Mouse (Mus musculus) forebrain, embryonic 16.5 days (tissue): ENCODE results near the gene Dennd1a. TPM values are rescaled to one million over a fixed set of nuclear protein-coding genes. Genes with fewer than 3 reads are reported as not detected.
A peak's percentile ranks its signal among the peaks of the same experiment; 100 is the strongest.

Experiments used
- ATAC-seq: fragments of 200-750 bp; cut with Nextera tagmentation; 2 replicates; pipeline ENCODE4 v1.8.0; 2017; ENCODE audit warnings: mild to moderate bottlenecking, moderate library complexity
- H3K27ac ChIP-seq: fragments of 300-500 bp; sonication (generic); 2 replicates; pipeline ENCODE4 v1.5.1; 2014; ENCODE audit warnings: low read length, control low read depth
- H3K27me3 ChIP-seq: fragments of 300-500 bp; sonication (generic); replicated peaks from 2 replicates; pipeline ENCODE4 v1.6.1; 2014; ENCODE audit warnings: low read length; ENCODE audit not compliant: control insufficient read depth, insufficient read depth
- H3K36me3 ChIP-seq: fragments of 300-500 bp; sonication (generic); 2 replicates; pipeline ENCODE4 v1.6.1; 2014; ENCODE audit not compliant: control insufficient read depth, insufficient read depth
- H3K4me1 ChIP-seq: fragments of 300-500 bp; sonication (generic); replicated peaks from 2 replicates; pipeline ENCODE4 v1.6.1; 2014; ENCODE audit warnings: low read length; ENCODE audit not compliant: control insufficient read depth, insufficient read depth
- H3K4me2 ChIP-seq: fragments of 300-500 bp; sonication (generic); 2 replicates; pipeline ENCODE4 v1.6.1; 2014; ENCODE audit warnings: mild to moderate bottlenecking, low read length, control low read depth
- H3K4me3 ChIP-seq: fragments of 300-500 bp; sonication (generic); replicated peaks from 2 replicates; pipeline ENCODE4 v1.5.1; 2014; ENCODE audit warnings: mild to moderate bottlenecking, low read length, control low read depth
- H3K9ac ChIP-seq: fragments of 300-500 bp; sonication (generic); replicated peaks from 2 replicates; pipeline ENCODE4 v1.6.1; 2014; ENCODE audit warnings: low read depth, low read length, control low read depth
- H3K9me3 ChIP-seq: fragments of 300-500 bp; sonication (generic); 2 replicates; pipeline ENCODE4 v1.6.1; 2016; ENCODE audit warnings: low read length; ENCODE audit not compliant: control insufficient read depth
- WGBS: fragments of 180-500 bp; shearing (Covaris S2); extraction: QIAGEN DNeasy Blood & Tissue Kit; methylation state at CpG from one replicate; pipeline ENCODE4 v1.1.7; 2014; 5-methylcytosine and 5-hydroxymethylcytosine counted together
- polyA plus RNA-seq: library from polyadenylated mRNA; unstranded; fragments of >200 nt; fragmentation: Nextera tagmentation; extraction: Ambion mirVana; gene quantifications from 2 replicates; pipeline ENCODE4 v1.2.1, GENCODE M21; 2015

Dennd1a gene
- polyA plus RNA-seq, 1 experiment from 2014 or later: 19.5 TPM

DNA sequence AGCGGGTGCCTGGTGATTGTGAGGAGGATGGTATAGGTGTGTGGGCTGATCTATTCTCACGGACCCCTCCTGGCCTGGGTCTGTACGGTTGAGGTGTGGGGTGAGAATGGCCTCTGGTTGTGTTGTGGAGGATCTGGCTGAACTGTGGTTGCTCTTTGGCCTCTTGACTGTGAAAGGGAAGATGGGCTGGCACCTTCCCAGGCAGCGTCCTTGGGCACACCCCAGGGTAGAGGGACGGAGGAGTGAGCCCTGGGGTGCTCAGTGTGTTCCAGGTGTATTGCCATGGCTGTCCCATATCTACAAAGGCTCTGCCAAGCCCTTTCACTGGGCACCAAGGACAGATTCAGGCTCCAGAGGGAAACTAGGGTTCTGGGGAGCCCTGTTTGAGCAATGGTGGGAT lies 498.2 kb downstream of the Dennd1a start:
- 95% methylated on average over 5 of the region's 5 CpGs for WGBS

DNA sequence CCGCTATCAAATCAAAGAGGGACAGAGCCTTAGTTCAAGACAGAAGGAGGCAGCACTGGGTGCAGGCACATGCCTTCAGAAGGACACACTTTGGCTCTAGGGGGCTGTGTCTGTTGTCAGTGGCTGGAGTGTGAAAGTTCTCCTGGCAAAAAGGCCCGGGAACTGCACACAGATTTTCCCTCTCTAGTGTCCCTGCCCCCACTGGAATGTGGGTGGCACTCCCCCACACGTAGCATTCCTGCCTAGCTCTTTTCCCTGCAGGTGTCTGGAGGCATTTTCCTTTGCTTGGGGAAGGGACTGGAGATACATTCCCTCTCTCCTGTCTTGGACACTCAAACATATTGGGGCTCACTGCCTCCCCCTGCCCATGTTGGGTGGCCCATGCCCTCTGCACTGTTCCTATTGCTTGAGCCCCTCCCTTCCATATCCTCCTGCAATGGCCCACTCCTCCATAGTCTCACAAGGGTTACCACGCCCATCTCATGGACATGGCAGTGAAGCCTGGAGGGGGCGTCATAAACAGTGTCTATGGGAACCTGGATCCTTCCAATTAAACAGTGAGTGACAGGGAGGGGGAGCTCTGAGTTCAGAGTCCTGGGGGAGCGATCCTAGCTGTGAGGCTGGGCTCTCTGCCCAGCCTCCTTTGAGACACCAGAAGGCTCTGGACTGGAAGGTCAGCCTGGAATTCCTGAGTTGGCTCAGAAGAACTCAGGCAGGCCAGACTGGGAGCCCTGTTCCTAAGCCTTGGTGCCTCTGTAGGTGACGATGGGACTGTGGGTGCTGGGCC lies 498.8 kb downstream of the Dennd1a start:
- peak; percentile 74 for ATAC-seq
- Histone ChIP-seq H3K27me3 (no peaks in the 10 kb centered on the region), H3K36me3 (no peaks in the 10 kb centered on the region), H3K4me3 (no peak overlapping the region), H3K9ac (no peak overlapping the region), H3K9me3 (no peaks in the 10 kb centered on the region), H3K4me2 (no peak overlapping the region), H3K27ac (no peak overlapping the region), H3K4me1 (peaks cover 15% of the 10 kb centered on the region)
- WGBS: 45% methylated on average over 7 of the region's 7 CpGs

More for the DNA sequence above, 498.2 kb downstream of the Dennd1a start:
- no peak overlapping the region for H3K4me2 ChIP-seq
- H3K9ac ChIP-seq: no peak overlapping the region
- H3K9me3 ChIP-seq: no peaks in the 10 kb centered on the region
- no peaks in the 10 kb centered on the region for H3K36me3 ChIP-seq
- no peak overlapping the region for H3K27ac ChIP-seq
- no peaks in the 10 kb centered on the region for H3K27me3 ChIP-seq
- H3K4me3 ChIP-seq: no peak overlapping the region
- ATAC-seq: no peak
- peaks cover 15% of the 10 kb centered on the region for H3K4me1 ChIP-seq

DNA sequence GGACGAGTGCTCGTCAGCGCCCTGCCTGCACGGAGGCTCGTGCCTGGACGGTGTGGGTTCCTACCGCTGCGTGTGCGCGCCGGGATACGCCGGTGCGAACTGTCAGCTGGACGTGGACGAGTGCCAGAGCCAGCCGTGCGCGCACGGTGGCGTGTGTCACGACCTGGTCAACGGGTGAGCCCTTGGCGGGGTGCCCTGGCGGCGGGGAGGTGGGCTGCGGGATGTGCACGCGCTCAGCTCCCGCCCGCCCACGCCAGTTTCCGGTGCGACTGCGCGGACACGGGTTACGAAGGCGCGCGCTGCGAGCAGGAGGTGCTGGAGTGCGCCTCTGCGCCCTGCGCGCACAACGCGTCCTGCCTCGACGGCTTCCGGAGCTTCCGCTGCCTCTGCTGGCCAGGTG lies 500.7 kb downstream of the Dennd1a start:
- no peak overlapping the region for H3K27ac ChIP-seq
- peak overlapping the region; percentile 47 for H3K4me2 ChIP-seq
- H3K4me3 ChIP-seq: peak overlapping the region; percentile 36
- H3K9me3 ChIP-seq: no peaks in the 10 kb centered on the region
- H3K9ac ChIP-seq: no peak overlapping the region
- H3K27me3 ChIP-seq: no peaks in the 10 kb centered on the region
- no peak for ATAC-seq
- H3K4me1 ChIP-seq: peaks cover 17% of the 10 kb centered on the region
- 41% methylated on average over 46 of the region's 52 CpGs for WGBS
- no peaks in the 10 kb centered on the region for H3K36me3 ChIP-seq

DNA sequence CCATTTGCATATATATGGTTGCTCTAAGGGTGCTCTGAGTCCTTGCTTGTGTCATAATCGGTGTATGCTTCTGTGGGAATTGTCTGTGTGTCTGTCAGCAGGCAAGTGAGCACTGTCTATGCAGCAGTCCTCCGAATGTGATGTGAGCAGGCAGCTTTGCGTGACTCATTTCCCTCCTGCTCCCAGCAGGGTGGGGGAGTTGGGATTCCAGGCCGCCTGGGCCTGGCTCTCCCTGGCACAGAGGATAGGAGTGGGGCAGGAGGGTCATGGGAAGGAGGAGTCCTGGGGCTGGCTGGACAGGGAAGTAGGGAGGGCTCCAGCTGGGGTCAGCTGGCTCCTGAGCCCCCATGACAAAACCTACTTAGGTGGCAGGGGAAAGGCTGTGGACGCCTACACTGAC lies 502.7 kb downstream of the Dennd1a start:
- H3K9ac ChIP-seq: no peak overlapping the region
- H3K4me1 ChIP-seq: peaks cover 37% of the 10 kb centered on the region
- no peaks in the 10 kb centered on the region for H3K36me3 ChIP-seq
- H3K9me3 ChIP-seq: no peaks in the 10 kb centered on the region
- H3K4me2 ChIP-seq: no peak overlapping the region
- WGBS: 71% methylated on average over 5 of the region's 5 CpGs
- no peak overlapping the region for H3K4me3 ChIP-seq
- H3K27ac ChIP-seq: no peak overlapping the region
- H3K27me3 ChIP-seq: no peaks in the 10 kb centered on the region
- no peak for ATAC-seq

DNA sequence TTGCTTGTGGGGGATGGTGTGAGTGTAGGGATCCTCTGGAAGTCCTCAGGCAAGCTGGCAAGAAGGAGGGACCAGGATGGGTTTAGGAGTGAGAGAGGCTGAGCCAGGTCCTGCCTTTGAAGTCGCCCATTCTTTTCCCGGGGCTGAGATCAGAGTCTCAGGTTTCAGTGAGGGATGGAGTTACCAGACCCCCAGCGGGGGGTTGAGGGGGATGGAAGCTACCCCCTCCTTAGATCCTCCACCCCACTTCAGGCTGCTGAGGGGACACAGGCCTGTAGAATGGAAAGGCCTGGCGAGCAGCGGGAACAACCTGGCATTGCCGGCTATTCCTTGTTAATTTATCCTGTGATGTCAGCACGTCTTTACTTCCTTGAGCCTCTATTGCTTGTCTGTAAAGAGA lies 505.2 kb downstream of the Dennd1a start:
- H3K9ac ChIP-seq: no peak overlapping the region
- H3K4me3 ChIP-seq: no peak overlapping the region
- no peak overlapping the region for H3K27ac ChIP-seq
- H3K36me3 ChIP-seq: no peaks in the 10 kb centered on the region
- H3K4me1 ChIP-seq: peaks cover 45% of the 10 kb centered on the region
- ATAC-seq: no peak
- no peaks in the 10 kb centered on the region for H3K9me3 ChIP-seq
- H3K4me2 ChIP-seq: no peak overlapping the region
- no peaks in the 10 kb centered on the region for H3K27me3 ChIP-seq
- 15% methylated on average over 7 of the region's 7 CpGs for WGBS

DNA sequence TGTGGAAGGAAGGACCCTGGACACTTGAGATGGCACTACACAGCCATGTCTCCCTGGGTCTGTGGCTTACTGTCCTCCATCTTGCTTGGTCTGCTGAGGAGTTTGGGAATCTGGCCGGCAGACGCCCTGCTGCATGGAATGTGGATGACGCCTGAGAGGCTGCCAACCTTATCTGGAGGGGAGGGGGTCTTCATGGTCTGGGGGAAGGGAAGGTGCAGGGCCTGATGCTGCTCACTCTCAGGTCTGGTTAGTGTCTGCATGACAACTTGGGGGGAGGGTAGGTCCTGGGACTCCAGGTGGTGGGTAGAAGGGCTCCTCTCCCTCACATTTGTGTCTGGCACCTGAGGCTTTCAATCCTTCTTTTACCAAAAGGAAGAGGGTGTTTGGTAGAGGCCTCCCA lies 505.8 kb downstream of the Dennd1a start:
- Histone ChIP-seq H3K4me1 (peaks cover 49% of the 10 kb centered on the region), H3K27ac (no peak overlapping the region)
- WGBS: 12% methylated on average over 3 of the region's 3 CpGs

DNA sequence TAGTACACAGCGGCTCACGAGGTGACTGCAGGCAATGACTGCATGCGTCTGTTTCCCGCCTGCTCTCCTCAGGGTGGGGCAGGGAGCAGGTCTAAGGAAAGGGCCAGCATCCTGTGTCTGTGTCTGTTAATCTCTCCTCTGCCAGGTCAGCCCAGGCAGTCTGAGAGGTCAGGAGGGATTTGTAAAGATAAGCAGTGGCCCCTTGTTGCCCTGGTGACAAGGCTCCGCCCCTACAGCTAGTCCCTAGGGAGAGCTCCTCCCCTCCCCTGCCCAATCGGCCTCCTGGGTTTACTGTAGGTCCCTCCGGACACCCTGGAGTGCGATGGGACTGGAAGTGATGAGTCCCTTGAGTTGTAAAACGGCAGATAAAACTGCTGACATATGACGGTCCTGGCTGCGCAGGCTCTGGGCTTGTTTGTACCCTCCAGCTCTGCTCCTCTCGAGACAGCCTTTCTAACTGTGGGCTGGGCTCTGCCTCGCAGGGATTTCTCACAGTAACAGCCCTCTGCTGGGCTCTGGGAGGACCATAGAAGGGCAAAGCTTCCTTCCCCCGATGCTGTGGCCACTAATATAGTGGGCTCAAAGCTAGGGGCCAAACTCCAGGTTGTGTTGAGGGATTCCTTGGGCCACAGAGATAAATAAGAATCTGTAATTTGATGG lies 506.8 kb downstream of the Dennd1a start:
- H3K27ac ChIP-seq: no peak overlapping the region
- WGBS: 1% methylated on average over 14 of the region's 14 CpGs
- H3K36me3 ChIP-seq: no peaks in the 10 kb centered on the region
- peaks cover 52% of the 10 kb centered on the region for H3K4me1 ChIP-seq
- peak overlapping the region; percentile 34 for H3K4me3 ChIP-seq
- ATAC-seq: peak; percentile 24; the same call in 1 of the 2 replicates
- no peaks in the 10 kb centered on the region for H3K9me3 ChIP-seq
- H3K27me3 ChIP-seq: 0 out of 2 replicates have a peak, but pooled peaks cover 2% of the 10 kb centered on the region
- peak overlapping the region; percentile 51 for H3K4me2 ChIP-seq
- peak overlapping the region; percentile 31; the same call in 1 of the 2 replicates for H3K9ac ChIP-seq

More for the DNA sequence above, 505.8 kb downstream of the Dennd1a start:
- H3K9me3 ChIP-seq: no peaks in the 10 kb centered on the region
- H3K9ac ChIP-seq: no peak overlapping the region
- H3K4me3 ChIP-seq: no peak overlapping the region
- no peak for ATAC-seq
- H3K36me3 ChIP-seq: no peaks in the 10 kb centered on the region
- H3K27me3 ChIP-seq: 0 out of 2 replicates have a peak, but pooled peaks cover 1% of the 10 kb centered on the region
- no peak overlapping the region for H3K4me2 ChIP-seq

DNA sequence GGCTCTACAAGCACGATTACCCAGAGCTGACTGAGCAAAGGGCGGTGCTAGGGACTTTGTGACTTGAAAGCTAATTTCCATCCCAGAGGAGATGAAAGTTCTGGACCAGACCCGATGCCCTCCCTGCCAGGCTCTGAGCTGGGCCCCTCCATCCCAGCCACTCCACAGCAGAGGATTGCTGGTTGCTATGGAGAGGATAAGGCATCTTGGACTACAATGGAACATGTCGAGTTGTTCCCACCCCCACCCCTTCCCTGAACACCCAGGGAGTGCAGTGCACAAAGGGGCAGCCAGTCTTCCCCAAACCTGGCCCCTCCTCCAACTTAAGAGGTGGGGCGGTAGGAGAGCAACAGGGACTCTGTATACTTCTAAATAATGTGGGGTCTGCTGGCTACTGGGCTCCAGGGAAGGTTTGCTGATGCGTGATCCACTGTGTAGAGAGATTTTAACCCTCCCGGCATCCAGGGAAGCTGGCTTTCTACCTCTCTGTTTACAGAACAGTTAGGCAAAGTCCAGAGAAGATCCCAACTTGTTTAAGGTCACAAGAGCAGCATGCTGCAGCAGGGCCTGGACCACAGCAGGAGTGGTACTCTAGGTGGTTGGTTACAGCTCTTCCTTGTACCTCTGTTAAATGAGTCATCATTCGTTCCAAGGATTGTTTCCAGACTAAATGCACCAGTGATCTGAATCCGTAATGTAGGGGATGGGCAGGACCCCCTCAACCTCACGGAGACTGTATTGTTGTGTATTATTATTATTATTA lies 509.1 kb downstream of the Dennd1a start:
- H3K4me1 ChIP-seq: peaks cover 54% of the 10 kb centered on the region
- peak; percentile 71 for ATAC-seq
- H3K36me3 ChIP-seq: no peaks in the 10 kb centered on the region
- H3K27ac ChIP-seq: peak overlapping the region; percentile 57
- no peak overlapping the region for H3K4me3 ChIP-seq
- 5% methylated on average over 10 of the region's 10 CpGs for WGBS
- no peak overlapping the region for H3K9ac ChIP-seq
- peak overlapping the region; percentile 45 for H3K4me2 ChIP-seq
- 0 out of 2 replicates have a peak, but pooled peaks cover 2% of the 10 kb centered on the region for H3K27me3 ChIP-seq
- H3K9me3 ChIP-seq: no peaks in the 10 kb centered on the region
